Comparison of ENCODE assay signal across 8 mouse cellular contexts in genomic region chr10:120246994-120247750, GRCm38 (mm10). TPM values are rescaled to one million over a fixed set of nuclear protein-coding genes. Genes with fewer than 3 reads are reported as not detected.
A peak's percentile ranks its signal among the peaks of the same experiment; 100 is the strongest.
DNase-seq lines count a peak whose midpoint lies in the region; ATAC-seq lines count a peak whose summit lies in the region.

No protein-coding gene starts in this region.

- no peak overlapping the region for H3K27ac ChIP-seq in liver, embryonic 12.5 days
- H3K27ac ChIP-seq in embryonic facial prominence, embryonic 13.5 days, result peak overlapping the region; percentile 79
- no peak overlapping the region for H3K27ac ChIP-seq in intestine, embryonic 15.5 days
- H3K27ac ChIP-seq in limb, embryonic 10.5 days, result peak overlapping the region; percentile 90

- H3K4me2 ChIP-seq in liver, embryonic 12.5 days, result no peak overlapping the region
- peak overlapping the region; percentile 42 for H3K4me2 ChIP-seq in embryonic facial prominence, embryonic 13.5 days
- H3K4me2 ChIP-seq in intestine, embryonic 15.5 days (replicated peaks), result no peak overlapping the region

- no peak overlapping the region for H3K4me3 ChIP-seq in liver, embryonic 12.5 days
- H3K4me3 ChIP-seq in embryonic facial prominence, embryonic 13.5 days, result peak overlapping the region; percentile 19
- no peak overlapping the region for H3K4me3 ChIP-seq in intestine, embryonic 15.5 days (replicated peaks)
- H3K4me3 ChIP-seq in limb, embryonic 10.5 days, result peak overlapping the region; percentile 35

- H3K36me3 ChIP-seq in liver, embryonic 12.5 days, result no peaks in the 10 kb centered on the region
- H3K36me3 ChIP-seq in embryonic facial prominence, embryonic 13.5 days, result no peaks in the 10 kb centered on the region
- no peaks in the 10 kb centered on the region for H3K36me3 ChIP-seq in intestine, embryonic 15.5 days
- no peaks in the 10 kb centered on the region for H3K36me3 ChIP-seq in limb, embryonic 10.5 days

- no peaks in the 10 kb centered on the region for H3K9me3 ChIP-seq in liver, embryonic 12.5 days (replicated peaks)
- H3K9me3 ChIP-seq in embryonic facial prominence, embryonic 13.5 days, result 0 out of 2 replicates have a peak, but pooled peaks cover 3% of the 10 kb centered on the region
- no peaks in the 10 kb centered on the region for H3K9me3 ChIP-seq in intestine, embryonic 15.5 days
- no peaks in the 10 kb centered on the region for H3K9me3 ChIP-seq in limb, embryonic 10.5 days (replicated peaks)

- no peaks in the 10 kb centered on the region for H3K4me1 ChIP-seq in liver, embryonic 12.5 days
- peaks cover 53% of the 10 kb centered on the region for H3K4me1 ChIP-seq in embryonic facial prominence, embryonic 13.5 days
- H3K4me1 ChIP-seq in intestine, embryonic 15.5 days (replicated peaks), result no peaks in the 10 kb centered on the region
- peaks cover 76% of the 10 kb centered on the region for H3K4me1 ChIP-seq in limb, embryonic 10.5 days

- H3K9ac ChIP-seq in liver, embryonic 12.5 days, result no peak overlapping the region
- H3K9ac ChIP-seq in embryonic facial prominence, embryonic 13.5 days, result 0 out of 2 replicates have a peak overlapping the region, but pooled peaks have one; percentile 32
- H3K9ac ChIP-seq in intestine, embryonic 15.5 days, result no peak overlapping the region

- no peak for ATAC-seq in liver, embryonic 12.5 days
- ATAC-seq in embryonic facial prominence, embryonic 13.5 days (ENCODE audit: insufficient number of reproducible peaks, insufficient read depth, low FRiP score, low TSS enrichment, low read depth), result no peak
- 0 out of 2 replicates have a peak, but pooled peaks have one; percentile 45 for ATAC-seq in intestine, embryonic 15.5 days

- H3K27me3 ChIP-seq in liver, embryonic 12.5 days (replicated peaks), result peaks cover 8% of the 10 kb centered on the region
- H3K27me3 ChIP-seq in embryonic facial prominence, embryonic 13.5 days, result no peaks in the 10 kb centered on the region
- H3K27me3 ChIP-seq in intestine, embryonic 15.5 days (replicated peaks), result no peaks in the 10 kb centered on the region
- no peaks in the 10 kb centered on the region for H3K27me3 ChIP-seq in limb, embryonic 10.5 days (ENCODE audit: low read depth, poor library complexity, severe bottlenecking)

- DNase-seq in liver (peak; percentile 23), NIH3T3 (ENCODE audit: low read depth) (peak; percentile 92)
- peak; percentile 75 for DNase-seq in limb, embryonic 10.5 days (ENCODE audit: low spot score)
- DNase-seq in neural tube, embryonic 10.5 days (ENCODE audit: extremely low spot score, low spot score), result peak; percentile 64
- peak; percentile 53 for DNase-seq in thymus, postnatal 25 days

- WGBS in liver, embryonic 12.5 days (ENCODE audit: insufficient replicate concordance), result 42% methylated on average over 9 of the region's 9 CpGs
- 21% methylated on average over 9 of the region's 9 CpGs for WGBS in embryonic facial prominence, embryonic 13.5 days
- 27% methylated on average over 9 of the region's 9 CpGs for WGBS in intestine, embryonic 15.5 days
- 9% methylated on average over 9 of the region's 9 CpGs for WGBS in limb, embryonic 10.5 days

RNA-seq across cellular contexts. Expression of gene Llph, which starts 20.3 kb away (rescaled TPM):
- 55.2 and 55.5 TPM in 2 replicates for polyA plus RNA-seq in liver, embryonic 12.5 days (2016; fragmentation: Nextera tagmentation; extraction: Ambion mirVana)
- 52.2 and 54.6 TPM in 2 replicates for polyA plus RNA-seq in embryonic facial prominence, embryonic 13.5 days (2015; fragmentation: Nextera tagmentation; extraction: Ambion mirVana)
- 53.6 and 56.0 TPM in 2 replicates for polyA plus RNA-seq in intestine, embryonic 15.5 days (2015; fragmentation: Nextera tagmentation; extraction: Ambion mirVana)
- 61.6 and 70.2 TPM in 2 replicates for polyA plus RNA-seq in limb, embryonic 10.5 days (2016; fragmentation: Nextera tagmentation; extraction: Ambion mirVana)

RNA-seq across cellular contexts. Expression of gene Irak3, which starts 45.2 kb away (rescaled TPM):
- polyA plus RNA-seq in liver, embryonic 12.5 days (2016; fragmentation: Nextera tagmentation; extraction: Ambion mirVana), result 0.63 and 0.82 TPM in 2 replicates
- polyA plus RNA-seq in embryonic facial prominence, embryonic 13.5 days (2015; fragmentation: Nextera tagmentation; extraction: Ambion mirVana), result 2.0 and 2.3 TPM in 2 replicates
- polyA plus RNA-seq in intestine, embryonic 15.5 days (2015; fragmentation: Nextera tagmentation; extraction: Ambion mirVana), result 1.0 and 1.2 TPM in 2 replicates
- polyA plus RNA-seq in limb, embryonic 10.5 days (2016; fragmentation: Nextera tagmentation; extraction: Ambion mirVana), result 0.55 and 0.78 TPM in 2 replicates

RNA-seq across cellular contexts. Expression of gene Tmbim4, which starts 45.8 kb away (rescaled TPM):
- 76.1 and 86.1 TPM in 2 replicates for polyA plus RNA-seq in liver, embryonic 12.5 days (2016; fragmentation: Nextera tagmentation; extraction: Ambion mirVana)
- 83.3 and 86.4 TPM in 2 replicates for polyA plus RNA-seq in embryonic facial prominence, embryonic 13.5 days (2015; fragmentation: Nextera tagmentation; extraction: Ambion mirVana)
- 117 and 131 TPM in 2 replicates for polyA plus RNA-seq in intestine, embryonic 15.5 days (2015; fragmentation: Nextera tagmentation; extraction: Ambion mirVana)
- polyA plus RNA-seq in limb, embryonic 10.5 days (2016; fragmentation: Nextera tagmentation; extraction: Ambion mirVana), result 74.3 and 77.6 TPM in 2 replicates

Comparison
In these comparisons a context has a peak if more than half of its experiments do, and no peak if none do; other contexts are left out.
1. DNase-seq: peak in every context shown above with its lines; median percentile 92 in NIH3T3; 75 in limb, embryonic 10.5 days; 64 in neural tube, embryonic 10.5 days; 53 in thymus, postnatal 25 days; 23 in liver.
2. H3K27ac ChIP-seq: peak in embryonic facial prominence, embryonic 13.5 days (single experiment) and limb, embryonic 10.5 days (single experiment); none in liver, embryonic 12.5 days (single experiment) and intestine, embryonic 15.5 days (single experiment).
3. H3K4me3 ChIP-seq: peak in embryonic facial prominence, embryonic 13.5 days (single experiment) and limb, embryonic 10.5 days (single experiment); none in liver, embryonic 12.5 days (single experiment) and intestine, embryonic 15.5 days (single experiment).